17 mouse cellular contexts compared by ENCODE assay signal in the genomic region with DNA sequence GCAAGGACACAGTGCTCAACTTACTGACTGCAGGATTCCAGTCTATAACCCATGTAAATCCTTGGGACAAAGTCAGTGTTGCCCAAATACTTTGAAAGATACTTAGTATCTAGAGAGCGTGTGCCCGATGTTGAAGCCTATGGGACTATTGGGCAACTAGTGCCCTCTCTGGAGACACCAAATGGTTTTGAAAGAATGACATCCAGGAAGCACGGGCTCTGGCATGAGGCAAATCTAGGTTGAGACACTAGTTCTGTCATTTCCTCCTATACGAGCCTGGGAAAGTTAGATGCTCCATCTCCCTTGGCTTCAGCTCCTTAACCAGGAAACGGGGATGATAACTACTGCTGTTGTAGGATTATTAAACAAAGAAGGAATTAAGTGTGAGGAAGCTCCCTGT.
"Had no signal": no experiment of that assay in that cellular context is flagged by ENCODE, and none has a peak within 500 bp of the region (broad histone marks: within the 10 kb centered on the region; RNA-seq: fewer than 3 reads in every experiment).

No protein-coding gene starts in this region.

- H3K9me3 ChIP-seq: limb, embryonic 15.5 days; stomach, embryonic 15.5 days had no signal

- H3K27me3 ChIP-seq: limb, embryonic 12.5 days; limb, embryonic 15.5 days; stomach, embryonic 15.5 days had no signal

- H3K4me3 ChIP-seq: limb, embryonic 12.5 days; limb, embryonic 15.5 days; stomach, embryonic 15.5 days had no signal

- ATAC-seq: liver, postnatal 0 days; lung, postnatal 0 days had no signal

- H3K36me3 ChIP-seq: stomach, embryonic 15.5 days had no signal

- H3K4me2 ChIP-seq: limb, embryonic 12.5 days; limb, embryonic 15.5 days; liver, embryonic 11.5 days; lung, embryonic 14.5 days; midbrain, embryonic 11.5 days; stomach, embryonic 15.5 days had no signal

- H3K9ac ChIP-seq: limb, embryonic 12.5 days; limb, embryonic 15.5 days; liver, embryonic 14.5 days; liver, postnatal 0 days; lung, embryonic 14.5 days; stomach, embryonic 15.5 days had no signal

- DNase-seq: kidney, postnatal 14 days; kidney, postnatal 4 days; left cerebral cortex, postnatal 4 days; liver, postnatal 0 days; lung, embryonic 14.5 days; midbrain, embryonic 14.5 days; right cerebral cortex, postnatal 4 days; spleen, adult 18-20 months; thymus, postnatal 36 days had no signal

- H3K27ac ChIP-seq: limb, embryonic 15.5 days; liver, embryonic 14.5 days; macrophage; stomach, embryonic 15.5 days had no signal
